Mouse (Mus musculus) spleen, adult 2 months (tissue): ENCODE measurements at regions not wholly inside any gene's neighbourhood (a gene's known extent, or its start where the extent isn't known, plus 50 kb on each side); places are given as distances from the start of the nearest gene placed in this dataset.

Experiments
- DNase-seq, 2 experiments: peaks; one replicate each; pipeline versions ENCODE4 v3.0.0 to v3.0.0-alpha.2; 2012 to 2021; ENCODE audit warnings: low spot score in 2 of 2, low read depth in 1 of 2
- H3K27ac ChIP-seq: fragments of 200-500 bp; 2 replicates; pipeline ENCODE4 v1.5.1; 2012; ENCODE audit warnings: low read length, inconsistent platforms; ENCODE audit not compliant: insufficient read depth
- H3K27me3 ChIP-seq: fragments of 200-500 bp; 2 replicates; pipeline ENCODE4 v1.6.1; 2012; ENCODE audit warnings: mild to moderate bottlenecking, moderate library complexity, low read length, inconsistent platforms; ENCODE audit not compliant: control insufficient read depth, insufficient read depth
- H3K36me3 ChIP-seq: fragments of 200-500 bp; 2 replicates; pipeline ENCODE4 v1.6.1; 2012; ENCODE audit warnings: mild to moderate bottlenecking, low read length, inconsistent platforms; ENCODE audit not compliant: control insufficient read depth, insufficient read depth
- H3K4me1 ChIP-seq: fragments of 200-500 bp; 2 replicates; pipeline ENCODE4 v1.6.1; 2011; ENCODE audit warnings: inconsistent platforms; ENCODE audit not compliant: control insufficient read depth, insufficient read depth, insufficient read length
- H3K4me3 ChIP-seq: fragments of 200-500 bp; 2 replicates; pipeline ENCODE4 v1.5.1; 2011; ENCODE audit warnings: mild to moderate bottlenecking, inconsistent platforms; ENCODE audit not compliant: insufficient read depth, insufficient read length; ENCODE audit errors: extremely low read depth
- CTCF ChIP-seq: fragments of 200-500 bp; IDR thresholded peaks from 2 replicates; pipeline ENCODE4 v1.5.1; 2011; ENCODE audit warnings: mild to moderate bottlenecking, inconsistent platforms; ENCODE audit not compliant: insufficient read depth, insufficient read length, insufficient replicate concordance; ENCODE audit errors: extremely low read depth
- POLR2A ChIP-seq: fragments of 200-500 bp; IDR thresholded peaks from 2 replicates; pipeline ENCODE4 v1.6.1; 2011; ENCODE audit warnings: low read depth, low read length, inconsistent platforms
- WGBS: fragments of 180-500 bp; shearing (Covaris S2); methylation state at CpG from one replicate; pipeline ENCODE4 v1.1.7; 2018; 5-methylcytosine and 5-hydroxymethylcytosine counted together

- TF ChIP-seq CTCF (no peak), POLR2A (no peak)
- Histone ChIP-seq H3K36me3 (no peaks in the 10 kb centered on the region), H3K4me1 (no peaks in the 10 kb centered on the region), H3K27ac (no peak overlapping the region), H3K27me3 (no peaks in the 10 kb centered on the region), H3K4me3 (no peak overlapping the region)
- 81% methylated on average over 8 of the region's 8 CpGs for WGBS
- no peak for DNase-seq
Measured at GRCm38 (mm10) chr17:85870406-85870805, 182.3 kb upstream of the Six2 start.

DNA sequence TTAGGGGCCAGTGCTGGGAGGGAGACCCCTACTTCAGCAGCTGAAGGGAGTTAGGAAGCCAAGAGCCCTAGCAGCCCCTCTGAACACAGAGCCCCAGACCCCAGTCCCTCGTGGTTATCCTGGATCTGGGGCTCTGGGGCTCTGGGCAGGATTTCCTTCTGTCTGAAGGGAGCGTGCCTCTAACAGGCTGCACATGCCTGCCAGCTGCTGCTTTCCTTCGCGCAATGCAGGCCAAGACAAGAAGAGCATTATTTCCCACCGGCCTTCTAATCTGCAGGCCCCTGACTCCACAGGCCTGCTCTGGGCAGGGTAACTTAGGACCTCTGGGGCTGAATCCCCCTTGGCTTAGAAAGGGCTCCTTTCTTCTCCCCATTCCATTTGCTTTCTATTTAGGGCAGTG lies 181.1 kb upstream of the Six2 start:
- WGBS: 74% methylated on average over 5 of the region's 5 CpGs
- TF ChIP-seq POLR2A (no peak), CTCF (no peak)
- H3K27me3 ChIP-seq: no peaks in the 10 kb centered on the region
- no peaks in the 10 kb centered on the region for H3K4me1 ChIP-seq
- no peak overlapping the region for H3K4me3 ChIP-seq
- no peak overlapping the region for H3K27ac ChIP-seq
- no peak for DNase-seq
- H3K36me3 ChIP-seq: no peaks in the 10 kb centered on the region

DNA sequence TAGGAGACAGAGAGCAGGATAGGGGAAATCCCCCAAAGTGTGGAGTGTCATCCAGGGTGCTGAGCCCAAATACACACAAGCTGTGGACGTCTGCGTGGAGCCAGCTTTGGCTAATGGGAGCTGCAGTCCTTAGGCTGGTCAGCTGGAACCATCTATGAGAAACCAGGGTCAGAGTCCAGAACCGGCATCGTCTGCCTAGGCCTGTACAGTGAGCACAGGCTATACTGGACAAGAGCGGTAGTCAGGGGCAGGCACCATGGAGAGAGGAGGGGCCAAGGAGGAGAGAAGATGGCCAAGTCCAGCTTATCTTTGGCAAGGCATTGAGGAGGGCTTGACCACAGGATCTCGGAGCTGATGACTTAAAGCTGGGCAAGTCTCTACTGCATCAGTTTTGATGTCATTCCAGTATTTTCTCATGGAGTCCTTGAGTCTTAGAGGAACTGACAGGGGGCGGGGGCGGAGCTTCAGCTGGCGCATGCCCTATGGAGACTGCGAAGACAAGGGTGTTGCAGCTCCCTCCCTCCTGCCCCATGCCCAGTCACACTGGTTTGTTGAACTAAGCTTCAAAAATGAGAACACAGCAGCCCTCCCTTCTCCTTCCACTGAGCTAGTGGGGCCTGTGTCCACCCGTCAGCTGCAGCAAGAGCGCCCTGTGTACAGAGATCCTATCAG lies 180.0 kb upstream of the Six2 start:
- Histone ChIP-seq H3K27ac (no peak overlapping the region), H3K36me3 (no peaks in the 10 kb centered on the region), H3K27me3 (no peaks in the 10 kb centered on the region), H3K4me1 (no peaks in the 10 kb centered on the region), H3K4me3 (no peak overlapping the region)
- no peak for DNase-seq
- TF ChIP-seq CTCF (no peak), POLR2A (no peak)
- 91% methylated on average over 12 of the region's 12 CpGs for WGBS

DNA sequence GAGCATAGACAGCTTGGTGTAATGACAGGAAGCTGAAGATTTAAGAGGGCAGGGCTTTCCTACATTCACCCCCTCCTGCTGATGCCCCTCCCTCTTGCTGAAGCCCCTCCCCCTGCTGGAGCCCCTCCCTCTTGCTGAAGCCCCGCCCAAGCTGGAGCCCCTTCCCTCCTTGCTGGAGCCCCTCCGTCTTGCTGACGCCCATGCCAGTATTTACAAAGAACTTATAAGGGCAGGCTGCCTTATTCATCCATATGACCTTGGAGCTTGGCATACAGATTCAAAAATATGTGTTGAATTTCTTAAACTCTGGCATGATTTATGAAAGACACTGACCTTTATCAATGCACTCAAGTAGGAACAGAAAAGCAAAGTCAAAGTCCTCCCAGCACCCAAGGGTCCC lies 178.5 kb upstream of the Six2 start:
- no peak for TF ChIP-seq POLR2A
- no peak for TF ChIP-seq CTCF
- Histone ChIP-seq H3K27ac (no peak overlapping the region), H3K4me3 (no peak overlapping the region), H3K27me3 (no peaks in the 10 kb centered on the region), H3K4me1 (no peaks in the 10 kb centered on the region), H3K36me3 (no peaks in the 10 kb centered on the region)
- no peak for DNase-seq
- 92% methylated on average over 3 of the region's 3 CpGs for WGBS

GRCm38 (mm10) chr17:85865940-85866339 lies 177.9 kb upstream of the Six2 start:
- H3K36me3 ChIP-seq: no peaks in the 10 kb centered on the region
- TF ChIP-seq POLR2A: no peak
- TF ChIP-seq CTCF: no peak
- H3K27me3 ChIP-seq: no peaks in the 10 kb centered on the region
- DNase-seq: no peak
- H3K27ac ChIP-seq: no peak overlapping the region
- no peak overlapping the region for H3K4me3 ChIP-seq
- WGBS: 94% methylated on average over 4 of the region's 4 CpGs
- no peaks in the 10 kb centered on the region for H3K4me1 ChIP-seq

DNA sequence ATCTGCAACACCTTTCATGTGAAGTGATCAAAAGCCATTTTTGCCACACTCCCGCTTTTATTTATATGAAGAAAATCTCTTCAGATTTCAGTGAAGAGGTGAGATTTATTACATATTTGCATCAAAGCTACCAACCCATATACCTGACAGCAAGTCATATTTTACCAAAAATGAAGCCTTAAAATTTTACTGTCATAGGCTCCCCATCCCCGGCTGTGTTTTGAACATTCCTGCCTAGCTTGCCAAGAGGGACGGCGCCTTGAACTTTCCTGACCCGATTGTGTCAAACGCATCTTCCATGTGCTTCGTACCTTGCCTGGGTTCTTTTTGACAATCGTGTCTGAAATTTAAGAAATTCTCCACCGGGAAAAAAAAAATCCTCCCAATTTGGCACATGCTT lies 173.3 kb upstream of the Six2 start:
- no peaks in the 10 kb centered on the region for H3K27me3 ChIP-seq
- no peak for DNase-seq
- TF ChIP-seq CTCF (no peak), POLR2A (no peak)
- H3K4me1 ChIP-seq: no peaks in the 10 kb centered on the region
- H3K4me3 ChIP-seq: no peak overlapping the region
- H3K27ac ChIP-seq: no peak overlapping the region
- no peaks in the 10 kb centered on the region for H3K36me3 ChIP-seq
- WGBS: 93% methylated on average over 9 of the region's 9 CpGs

DNA sequence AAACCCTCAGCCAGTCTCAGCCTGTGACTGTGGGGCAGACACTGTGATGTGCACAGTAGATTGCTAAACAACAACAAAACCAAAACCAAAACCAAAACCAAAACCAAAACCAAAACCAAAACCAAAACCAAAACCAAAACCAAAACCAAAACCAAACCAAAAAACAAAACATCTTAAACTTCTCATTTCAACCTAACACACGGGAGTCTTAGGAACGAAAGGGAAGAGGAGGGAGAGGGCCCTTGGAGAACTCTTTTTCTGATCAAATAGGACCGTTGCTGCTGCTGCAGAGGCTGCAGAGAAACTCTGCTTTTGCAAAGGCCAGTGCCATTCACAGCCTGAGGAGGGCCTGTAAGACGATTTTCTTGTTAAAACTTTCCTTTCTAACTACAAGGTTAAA lies 172.7 kb upstream of the Six2 start:
- H3K4me3 ChIP-seq: no peak overlapping the region
- WGBS: 76% methylated on average over 4 of the region's 4 CpGs
- H3K27me3 ChIP-seq: no peaks in the 10 kb centered on the region
- no peaks in the 10 kb centered on the region for H3K4me1 ChIP-seq
- H3K36me3 ChIP-seq: no peaks in the 10 kb centered on the region
- no peak for DNase-seq
- no peak for TF ChIP-seq POLR2A
- no peak for TF ChIP-seq CTCF
- no peak overlapping the region for H3K27ac ChIP-seq
